Mouse (Mus musculus): ENCODE results near the gene Ppp1r1c. TPM values are rescaled to one million over a fixed set of nuclear protein-coding genes. Genes with fewer than 3 reads are reported as not detected.

The Ppp1r1c gene
- polyA plus RNA-seq, 1 experiment from 2014 or later, result 0.53 TPM

DNA sequence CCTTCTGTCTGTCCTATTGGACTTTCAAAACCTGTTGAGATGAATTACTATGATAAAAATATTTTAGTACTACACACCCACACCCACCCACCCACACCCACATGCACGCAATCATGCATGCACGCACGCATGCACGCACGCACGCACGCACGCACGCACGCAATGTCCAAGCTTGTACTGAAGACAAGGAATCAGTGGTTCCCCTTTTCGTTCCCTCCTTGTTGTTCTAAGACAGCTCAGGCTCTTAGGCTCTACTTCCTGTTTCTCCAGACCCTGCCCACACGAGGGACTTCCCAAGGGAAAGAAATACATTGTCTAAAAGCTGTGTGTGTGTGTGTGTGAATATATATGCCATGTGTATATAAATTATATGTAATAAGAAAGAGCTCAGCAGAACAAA lies 11.6 kb upstream of the Ppp1r1c start:
- Histone ChIP-seq H3K36me3 (no peaks in the 10 kb centered on the region), H3K27me3 (no peaks in the 10 kb centered on the region), H3K9me3 (no peaks in the 10 kb centered on the region), H3K27ac (no peak overlapping the region), H3K4me3 (no peak overlapping the region), H3K9ac (no peak overlapping the region), H3K4me1 (no peaks in the 10 kb centered on the region), H3K4me2 (no peak overlapping the region)
- 93% methylated on average over 12 of the region's 12 CpGs for WGBS
- ATAC-seq (ENCODE audit: insufficient number of reproducible peaks, insufficient read depth, low FRiP score, low TSS enrichment, low read depth), result no peak

DNA sequence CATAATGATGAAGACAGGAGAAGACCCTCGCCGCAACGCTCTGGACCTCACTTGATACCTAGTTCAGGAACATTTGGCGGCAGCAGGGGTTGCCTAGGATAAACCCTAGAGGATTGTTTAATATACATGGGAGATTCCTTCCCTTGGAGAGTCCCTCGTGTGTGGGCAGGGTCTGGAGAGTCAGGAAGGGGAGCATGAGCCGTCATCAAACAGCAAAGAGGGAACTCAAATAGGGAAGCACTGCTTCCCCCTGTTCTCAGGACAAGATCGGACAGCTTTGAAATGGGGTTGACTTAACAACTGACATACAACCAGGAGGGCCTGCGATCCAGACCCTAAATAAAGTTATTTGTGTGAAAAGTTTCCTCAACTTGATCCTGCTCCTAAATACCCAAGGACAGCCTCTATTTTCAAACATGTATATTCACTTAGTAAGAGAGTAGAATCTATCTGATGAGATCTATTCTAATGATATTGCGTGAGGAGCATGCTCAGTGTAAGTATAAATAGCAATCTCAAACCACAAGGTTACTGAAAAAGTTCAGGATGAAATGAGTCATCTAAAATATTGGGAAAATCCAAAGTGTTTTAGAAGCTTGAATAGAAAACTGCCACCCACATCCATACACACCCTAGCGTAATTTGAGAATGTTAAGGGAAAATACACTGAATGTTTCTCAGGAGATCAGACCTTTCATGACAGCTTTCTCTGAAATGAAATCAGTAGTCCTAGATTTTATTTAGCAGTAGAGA lies 10.9 kb upstream of the Ppp1r1c start:
- Histone ChIP-seq H3K4me2 (no peak overlapping the region), H3K4me1 (no peaks in the 10 kb centered on the region), H3K27me3 (no peaks in the 10 kb centered on the region), H3K36me3 (no peaks in the 10 kb centered on the region), H3K9ac (no peak overlapping the region), H3K9me3 (no peaks in the 10 kb centered on the region), H3K4me3 (no peak overlapping the region), H3K27ac (no peak overlapping the region)
- 86% methylated on average over 10 of the region's 10 CpGs for WGBS
- no peak for ATAC-seq (ENCODE audit: insufficient number of reproducible peaks, insufficient read depth, low FRiP score, low TSS enrichment, low read depth)

DNA sequence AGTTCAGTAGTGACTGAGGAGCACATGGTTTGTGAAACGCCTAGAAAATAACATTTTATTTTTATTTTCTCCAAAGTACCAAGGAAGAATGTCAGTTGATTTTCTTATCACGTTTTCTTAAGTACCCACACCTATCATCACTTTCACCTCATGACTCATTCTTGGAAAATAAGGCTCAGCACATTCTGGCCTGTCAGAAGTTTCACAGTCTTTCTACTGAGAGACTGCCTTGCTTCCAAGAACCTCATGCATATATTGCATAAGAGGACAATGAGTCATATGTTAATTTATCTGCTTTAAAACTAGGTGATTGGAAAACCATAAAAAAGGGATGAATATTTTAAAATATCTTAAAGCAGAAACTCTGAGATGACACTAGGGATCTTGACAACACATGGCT lies 9.4 kb upstream of the Ppp1r1c start:
- no peaks in the 10 kb centered on the region for H3K36me3 ChIP-seq
- no peaks in the 10 kb centered on the region for H3K9me3 ChIP-seq
- no peak overlapping the region for H3K4me3 ChIP-seq
- H3K4me2 ChIP-seq, result no peak overlapping the region
- no peak for ATAC-seq (ENCODE audit: insufficient number of reproducible peaks, insufficient read depth, low FRiP score, low TSS enrichment, low read depth)
- no peaks in the 10 kb centered on the region for H3K4me1 ChIP-seq
- H3K9ac ChIP-seq, result no peak overlapping the region
- H3K27me3 ChIP-seq, result no peaks in the 10 kb centered on the region
- H3K27ac ChIP-seq, result no peak overlapping the region
- 70% methylated on average over 2 of the region's 2 CpGs for WGBS

DNA sequence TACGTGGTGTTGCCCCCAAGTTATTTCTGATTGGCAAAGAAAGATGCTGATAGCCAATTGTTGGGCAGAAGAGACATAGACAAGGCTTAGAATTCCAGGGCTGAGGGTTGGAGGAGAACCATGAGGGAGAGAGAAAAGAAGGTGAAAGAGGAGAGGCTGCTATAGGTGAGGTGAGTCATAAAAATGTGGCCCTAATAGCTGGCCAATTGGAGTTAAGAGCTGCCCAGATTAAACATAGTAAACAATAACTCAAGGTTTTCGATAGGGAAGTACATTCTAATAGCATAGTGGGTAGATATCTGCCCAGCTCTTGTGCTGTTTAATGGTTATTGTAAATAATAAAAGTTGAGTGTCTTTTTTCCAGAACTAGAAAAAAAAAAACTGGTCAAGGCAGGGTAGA lies 2.8 kb upstream of the Ppp1r1c start:
- Histone ChIP-seq H3K4me1 (no peaks in the 10 kb centered on the region), H3K9me3 (no peaks in the 10 kb centered on the region), H3K27me3 (no peaks in the 10 kb centered on the region), H3K4me3 (no peak overlapping the region), H3K27ac (no peak overlapping the region), H3K4me2 (no peak overlapping the region), H3K9ac (no peak overlapping the region), H3K36me3 (no peaks in the 10 kb centered on the region)
- no peak for ATAC-seq (ENCODE audit: insufficient number of reproducible peaks, insufficient read depth, low FRiP score, low TSS enrichment, low read depth)
- WGBS, result 84% methylated on average over 2 of the region's 2 CpGs

DNA sequence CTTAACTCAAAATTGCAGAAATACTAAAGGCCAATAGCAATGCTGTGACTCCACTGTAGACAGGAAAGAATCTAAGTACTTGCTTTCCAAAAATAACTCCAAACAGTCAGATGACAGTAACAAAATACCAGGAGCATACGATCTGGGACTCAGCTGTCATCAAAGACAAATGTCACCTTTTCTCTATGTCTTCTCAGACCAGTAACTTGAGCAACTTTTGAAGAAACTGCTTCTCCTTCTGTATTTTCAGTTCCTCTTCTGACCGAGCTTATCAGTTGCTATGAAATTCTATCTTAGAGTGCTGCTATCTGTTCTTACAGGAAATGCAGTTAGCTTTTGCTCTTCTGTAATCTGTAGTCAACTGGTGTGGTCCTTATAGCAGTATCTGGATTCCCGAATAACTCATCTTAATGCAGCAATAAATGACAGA lies 6.1 kb downstream of the Ppp1r1c start:
- 55% methylated on average over 3 of the region's 3 CpGs for WGBS
- ATAC-seq (ENCODE audit: insufficient number of reproducible peaks, insufficient read depth, low FRiP score, low TSS enrichment, low read depth), result no peak
- H3K27me3 ChIP-seq, result no peaks in the 10 kb centered on the region
- peaks cover 5% of the 10 kb centered on the region for H3K4me1 ChIP-seq
- H3K36me3 ChIP-seq, result no peaks in the 10 kb centered on the region
- no peak overlapping the region for H3K4me3 ChIP-seq
- no peak overlapping the region for H3K27ac ChIP-seq
- no peak overlapping the region for H3K9ac ChIP-seq
- H3K9me3 ChIP-seq, result no peaks in the 10 kb centered on the region
- no peak overlapping the region for H3K4me2 ChIP-seq

DNA sequence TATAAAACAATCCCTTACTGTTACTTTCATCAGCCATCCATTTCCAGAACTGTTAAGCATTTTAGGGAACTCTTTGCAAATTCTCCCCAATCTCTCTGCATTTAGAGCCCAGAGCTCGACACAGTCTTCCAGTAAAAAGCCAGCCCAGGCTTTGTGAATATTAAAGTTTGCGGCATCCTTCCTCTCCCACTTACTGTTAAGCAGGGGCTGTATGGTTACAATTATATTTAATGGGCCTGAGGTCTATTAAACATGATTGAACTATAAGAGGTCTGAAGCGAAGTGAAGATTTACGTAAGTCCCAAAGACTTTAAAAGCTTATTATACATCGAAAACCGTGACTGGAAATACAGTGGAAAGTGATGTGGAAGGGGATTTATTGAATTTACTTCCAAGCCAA lies 7.2 kb downstream of the Ppp1r1c start:
- 27% methylated on average over 6 of the region's 6 CpGs for WGBS
- ATAC-seq (ENCODE audit: insufficient number of reproducible peaks, insufficient read depth, low FRiP score, low TSS enrichment, low read depth), result no peak

DNA sequence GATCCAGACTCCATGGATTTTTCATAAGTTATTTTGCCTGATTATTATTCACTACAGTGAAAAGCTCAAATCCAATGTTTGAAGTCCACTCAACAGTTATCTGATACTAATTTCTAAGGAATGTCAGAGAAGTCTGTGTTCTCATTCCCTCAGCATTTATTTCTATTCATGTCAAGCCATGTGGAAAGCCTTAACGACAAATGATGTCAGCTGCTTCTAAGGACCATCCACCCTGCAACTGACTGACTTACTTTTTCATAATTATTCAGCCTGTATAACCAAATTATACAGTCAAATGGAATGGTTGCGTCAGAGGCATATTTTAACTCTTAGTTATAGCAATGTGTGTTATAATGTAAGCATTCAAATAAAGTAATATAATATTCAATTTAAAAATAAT lies 8.3 kb downstream of the Ppp1r1c start:
- peaks cover 5% of the 10 kb centered on the region for H3K4me1 ChIP-seq
- no peak overlapping the region for H3K4me3 ChIP-seq
- 28% methylated on average over 2 of the region's 2 CpGs for WGBS
- H3K36me3 ChIP-seq, result no peaks in the 10 kb centered on the region
- H3K27ac ChIP-seq, result no peak overlapping the region
- no peak for ATAC-seq (ENCODE audit: insufficient number of reproducible peaks, insufficient read depth, low FRiP score, low TSS enrichment, low read depth)
- H3K4me2 ChIP-seq, result no peak overlapping the region
- no peak overlapping the region for H3K9ac ChIP-seq
- no peaks in the 10 kb centered on the region for H3K27me3 ChIP-seq
- no peaks in the 10 kb centered on the region for H3K9me3 ChIP-seq

More for the DNA sequence above, 7.2 kb downstream of the Ppp1r1c start:
- Histone ChIP-seq H3K27ac (no peak overlapping the region), H3K4me3 (no peak overlapping the region), H3K36me3 (no peaks in the 10 kb centered on the region), H3K27me3 (no peaks in the 10 kb centered on the region), H3K4me2 (0 out of 2 replicates have a peak overlapping the region, but pooled peaks have one; percentile 18), H3K4me1 (peaks cover 5% of the 10 kb centered on the region), H3K9me3 (no peaks in the 10 kb centered on the region), H3K9ac (no peak overlapping the region)

DNA sequence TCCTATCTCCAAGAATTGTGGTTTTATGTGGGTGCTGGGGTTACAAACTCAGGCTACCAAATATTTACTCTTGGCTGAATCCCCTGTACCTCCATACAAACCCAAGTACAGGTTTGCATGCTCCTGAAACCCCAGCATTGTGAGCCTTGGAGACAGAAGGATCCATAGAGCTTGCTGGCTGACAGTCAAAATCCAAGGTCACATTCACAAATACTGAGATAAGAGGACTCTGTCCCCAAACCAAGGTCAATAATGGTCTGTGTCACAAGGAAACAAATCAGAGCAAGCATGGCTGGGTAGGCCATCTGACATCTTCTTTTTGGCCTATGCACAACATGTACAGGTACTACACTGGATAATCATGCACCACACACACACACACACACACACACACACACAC lies 10.3 kb downstream of the Ppp1r1c start:
- H3K4me1 ChIP-seq, result peaks cover 5% of the 10 kb centered on the region
- H3K4me3 ChIP-seq, result no peak overlapping the region
- no peaks in the 10 kb centered on the region for H3K27me3 ChIP-seq
- ATAC-seq (ENCODE audit: insufficient number of reproducible peaks, insufficient read depth, low FRiP score, low TSS enrichment, low read depth), result no peak
- no peaks in the 10 kb centered on the region for H3K9me3 ChIP-seq
- no peak overlapping the region for H3K9ac ChIP-seq
- H3K27ac ChIP-seq, result no peak overlapping the region
- H3K36me3 ChIP-seq, result no peaks in the 10 kb centered on the region
- H3K4me2 ChIP-seq, result no peak overlapping the region

DNA sequence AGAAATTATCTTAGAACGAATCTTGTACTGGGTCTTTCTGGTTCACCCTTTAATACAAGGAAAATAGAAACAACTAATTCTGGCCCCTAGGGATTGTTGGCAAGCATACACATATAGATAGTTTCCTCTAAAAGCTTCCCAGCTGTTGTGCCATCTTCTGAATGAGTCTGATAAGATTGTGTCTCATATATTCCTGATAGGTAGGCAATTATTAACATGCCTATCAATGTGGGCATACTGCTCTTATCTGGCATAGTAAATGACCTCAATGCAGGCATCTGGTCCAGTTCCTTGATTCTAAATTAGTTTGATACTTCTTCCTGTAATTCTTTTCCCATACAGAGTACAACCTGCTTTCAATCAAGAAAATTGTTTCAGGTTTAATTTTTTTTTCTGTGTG lies 14.8 kb downstream of the Ppp1r1c start:
- Histone ChIP-seq H3K4me1 (no peaks in the 10 kb centered on the region), H3K4me3 (no peak overlapping the region), H3K27me3 (no peaks in the 10 kb centered on the region), H3K9me3 (no peaks in the 10 kb centered on the region), H3K36me3 (no peaks in the 10 kb centered on the region), H3K9ac (no peak overlapping the region), H3K27ac (no peak overlapping the region), H3K4me2 (no peak overlapping the region)
- ATAC-seq (ENCODE audit: insufficient number of reproducible peaks, insufficient read depth, low FRiP score, low TSS enrichment, low read depth), result no peak
- 65% methylated on average over 1 of the region's 1 CpGs for WGBS

DNA sequence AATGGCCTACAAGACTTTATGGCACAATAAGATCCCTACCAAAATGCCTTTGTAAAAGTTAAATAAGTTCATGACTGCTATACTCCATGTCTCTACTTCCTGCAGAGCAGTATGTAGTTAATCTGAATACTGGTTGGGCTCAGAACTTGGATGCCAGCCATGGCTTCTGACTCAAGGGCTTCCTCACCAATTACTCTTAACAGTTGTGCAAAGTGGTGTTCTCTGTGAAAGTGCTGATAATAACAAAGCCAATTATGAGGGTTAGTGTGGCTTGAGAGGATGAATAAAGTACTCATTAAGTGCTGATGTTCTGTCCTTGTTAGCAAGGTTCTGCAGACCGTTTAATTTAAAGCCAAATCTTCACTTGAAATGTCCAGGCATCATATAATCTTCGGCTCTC lies 31.4 kb downstream of the Ppp1r1c start:
- H3K9ac ChIP-seq, result no peak overlapping the region
- H3K4me2 ChIP-seq, result no peak overlapping the region
- no peaks in the 10 kb centered on the region for H3K36me3 ChIP-seq
- no peaks in the 10 kb centered on the region for H3K4me1 ChIP-seq
- 85% methylated on average over 2 of the region's 2 CpGs for WGBS
- no peak overlapping the region for H3K27ac ChIP-seq
- H3K27me3 ChIP-seq, result no peaks in the 10 kb centered on the region
- H3K4me3 ChIP-seq, result no peak overlapping the region
- ATAC-seq (ENCODE audit: insufficient number of reproducible peaks, insufficient read depth, low FRiP score, low TSS enrichment, low read depth), result no peak
- peaks cover 7% of the 10 kb centered on the region; the same call in 1 of the 2 replicates for H3K9me3 ChIP-seq

DNA sequence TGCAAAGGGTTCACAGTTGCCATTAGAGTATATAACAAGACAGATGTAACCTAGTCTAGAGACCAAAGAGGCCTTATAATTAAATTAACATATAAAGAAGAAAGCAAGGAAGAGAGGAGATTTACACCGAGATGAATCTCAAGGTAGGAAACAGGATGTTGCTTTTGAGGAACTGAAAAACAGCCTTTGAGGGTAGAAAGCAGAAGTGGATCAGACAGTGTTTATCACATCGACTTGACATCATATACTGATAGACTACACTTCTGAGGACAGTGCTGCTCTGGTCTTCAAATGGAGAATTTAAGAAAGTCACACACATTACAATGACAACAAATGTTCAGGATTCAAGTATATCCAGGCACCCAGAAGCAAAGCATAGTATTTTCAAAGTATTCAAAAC lies 34.4 kb downstream of the Ppp1r1c start:
- H3K36me3 ChIP-seq, result no peaks in the 10 kb centered on the region
- no peaks in the 10 kb centered on the region for H3K27me3 ChIP-seq
- H3K4me1 ChIP-seq, result no peaks in the 10 kb centered on the region
- H3K27ac ChIP-seq, result no peak overlapping the region
- no peak for ATAC-seq (ENCODE audit: insufficient number of reproducible peaks, insufficient read depth, low FRiP score, low TSS enrichment, low read depth)
- peaks cover 2% of the 10 kb centered on the region; the same call in 1 of the 2 replicates for H3K9me3 ChIP-seq
- H3K4me2 ChIP-seq, result no peak overlapping the region
- 74% methylated on average over 2 of the region's 2 CpGs for WGBS
- H3K4me3 ChIP-seq, result no peak overlapping the region
- no peak overlapping the region for H3K9ac ChIP-seq

DNA sequence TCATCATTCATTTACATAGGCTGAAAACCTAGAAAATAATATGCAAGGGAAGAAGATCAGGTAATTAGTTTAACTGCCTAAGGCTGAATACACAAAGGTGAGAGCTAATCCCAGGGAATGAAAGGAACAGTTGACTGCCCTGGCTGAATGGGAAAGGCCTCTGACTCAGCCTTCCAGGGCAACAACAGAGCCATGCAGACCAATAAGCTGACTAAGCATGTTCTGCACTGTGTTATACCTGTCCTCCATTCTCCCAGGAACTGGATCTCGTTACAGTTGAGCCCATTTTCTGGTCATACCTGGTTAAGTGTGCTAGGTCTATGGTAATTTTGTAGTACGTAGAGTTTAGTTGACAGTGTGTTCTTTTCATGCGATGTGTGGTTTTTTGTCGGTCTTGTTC lies 36.6 kb downstream of the Ppp1r1c start:
- no peak overlapping the region for H3K9ac ChIP-seq
- no peaks in the 10 kb centered on the region for H3K9me3 ChIP-seq
- H3K4me3 ChIP-seq, result no peak overlapping the region
- ATAC-seq (ENCODE audit: insufficient number of reproducible peaks, insufficient read depth, low FRiP score, low TSS enrichment, low read depth), result no peak
- no peaks in the 10 kb centered on the region for H3K36me3 ChIP-seq
- no peaks in the 10 kb centered on the region for H3K27me3 ChIP-seq
- WGBS, result 91% methylated on average over 4 of the region's 4 CpGs
- H3K27ac ChIP-seq, result no peak overlapping the region
- H3K4me1 ChIP-seq, result no peaks in the 10 kb centered on the region
- H3K4me2 ChIP-seq, result no peak overlapping the region

Data from embryonic facial prominence, embryonic 13.5 days (tissue).